Mouse (Mus musculus): ENCODE measurements around the gene Tecr. TPM values are rescaled to one million over a fixed set of nuclear protein-coding genes. Genes with fewer than 3 reads are reported as not detected.
"Not testable (repeated sequence)": the region's sequence is repeated elsewhere in the genome, so short reads cannot be mapped to it uniquely, and the experiment has no call there.

Tecr gene
- polyA plus RNA-seq, 1 experiment, result 913 TPM

GRCm38 (mm10) chr8:83616625-83617024 lies 8.9 kb upstream of the Tecr start:
- TF ChIP-seq POLR2A (IDR thresholded peaks at IDR 0.05; ENCODE audit: borderline replicate concordance, extremely low read depth, insufficient read depth, insufficient read length, poor library complexity, severe bottlenecking), result no peak
- no peak for TF ChIP-seq CTCF (IDR thresholded peaks at IDR 0.05; ENCODE audit: borderline replicate concordance, extremely low read depth, insufficient read depth, insufficient read length)
- no peak for DNase-seq (ENCODE audit: low read depth)

- DNase-seq (ENCODE audit: low read depth), result no peak
- TF ChIP-seq POLR2A (IDR thresholded peaks at IDR 0.05; ENCODE audit: borderline replicate concordance, extremely low read depth, insufficient read depth, insufficient read length, poor library complexity, severe bottlenecking) (no peak), CTCF (IDR thresholded peaks at IDR 0.05; ENCODE audit: borderline replicate concordance, extremely low read depth, insufficient read depth, insufficient read length) (no peak)
Measured at GRCm38 (mm10) chr8:83613695-83614094, 5.9 kb upstream of the Tecr start.

GRCm38 (mm10) chr8:83611921-83612320 lies 4.2 kb upstream of the Tecr start:
- DNase-seq (ENCODE audit: low read depth), result no peak
- TF ChIP-seq CTCF (IDR thresholded peaks at IDR 0.05; ENCODE audit: borderline replicate concordance, extremely low read depth, insufficient read depth, insufficient read length), result no peak
- TF ChIP-seq POLR2A (IDR thresholded peaks at IDR 0.05; ENCODE audit: borderline replicate concordance, extremely low read depth, insufficient read depth, insufficient read length, poor library complexity, severe bottlenecking), result no peak

- TF ChIP-seq CTCF (IDR thresholded peaks at IDR 0.05; ENCODE audit: borderline replicate concordance, extremely low read depth, insufficient read depth, insufficient read length) (no peak), POLR2A (IDR thresholded peaks at IDR 0.05; ENCODE audit: borderline replicate concordance, extremely low read depth, insufficient read depth, insufficient read length, poor library complexity, severe bottlenecking) (no peak)
- DNase-seq (ENCODE audit: low read depth), result no peak
Measured at GRCm38 (mm10) chr8:83609547-83610180, 1.9 kb upstream of the Tecr start.

- TF ChIP-seq CTCF (IDR thresholded peaks at IDR 0.05; ENCODE audit: borderline replicate concordance, extremely low read depth, insufficient read depth, insufficient read length) (no peak), POLR2A (IDR thresholded peaks at IDR 0.05; ENCODE audit: borderline replicate concordance, extremely low read depth, insufficient read depth, insufficient read length, poor library complexity, severe bottlenecking) (no peak)
- peak; percentile 15 for DNase-seq (ENCODE audit: low read depth)
Measured at GRCm38 (mm10) chr8:83609086-83609485, 1.3 kb upstream of the Tecr start.

GRCm38 (mm10) chr8:83608398-83608829 lies 643 bp upstream of the Tecr start:
- TF ChIP-seq CTCF (IDR thresholded peaks at IDR 0.05; ENCODE audit: borderline replicate concordance, extremely low read depth, insufficient read depth, insufficient read length), result no peak
- TF ChIP-seq POLR2A (IDR thresholded peaks at IDR 0.05; ENCODE audit: borderline replicate concordance, extremely low read depth, insufficient read depth, insufficient read length, poor library complexity, severe bottlenecking), result peak; percentile 5; the same call in 1 of the 2 replicates
- DNase-seq (ENCODE audit: low read depth), result peak; percentile 90

- DNase-seq (ENCODE audit: low read depth), result no peak
- TF ChIP-seq POLR2A (IDR thresholded peaks at IDR 0.05; ENCODE audit: borderline replicate concordance, extremely low read depth, insufficient read depth, insufficient read length, poor library complexity, severe bottlenecking), result no peak
- no peak for TF ChIP-seq CTCF (IDR thresholded peaks at IDR 0.05; ENCODE audit: borderline replicate concordance, extremely low read depth, insufficient read depth, insufficient read length)
Measured at GRCm38 (mm10) chr8:83602650-83603029, 5.1 kb downstream of the Tecr start.

GRCm38 (mm10) chr8:83599814-83600213 lies 8.0 kb downstream of the Tecr start:
- no peak for DNase-seq (ENCODE audit: low read depth)
- no peak for TF ChIP-seq CTCF (IDR thresholded peaks at IDR 0.05; ENCODE audit: borderline replicate concordance, extremely low read depth, insufficient read depth, insufficient read length)
- no peak for TF ChIP-seq POLR2A (IDR thresholded peaks at IDR 0.05; ENCODE audit: borderline replicate concordance, extremely low read depth, insufficient read depth, insufficient read length, poor library complexity, severe bottlenecking)

GRCm38 (mm10) chr8:83598146-83598545 lies 9.6 kb downstream of the Tecr start:
- DNase-seq (ENCODE audit: low read depth), result no peak
- TF ChIP-seq CTCF (IDR thresholded peaks at IDR 0.05; ENCODE audit: borderline replicate concordance, extremely low read depth, insufficient read depth, insufficient read length), result peak; percentile 33; the same call in 1 of the 2 replicates
- TF ChIP-seq POLR2A (IDR thresholded peaks at IDR 0.05; ENCODE audit: borderline replicate concordance, extremely low read depth, insufficient read depth, insufficient read length, poor library complexity, severe bottlenecking), result no peak

GRCm38 (mm10) chr8:83596369-83596768 lies 11.4 kb downstream of the Tecr start:
- peak; percentile 31; the same call in 1 of the 2 replicates for TF ChIP-seq CTCF (IDR thresholded peaks at IDR 0.05; ENCODE audit: borderline replicate concordance, extremely low read depth, insufficient read depth, insufficient read length)
- no peak for TF ChIP-seq POLR2A (IDR thresholded peaks at IDR 0.05; ENCODE audit: borderline replicate concordance, extremely low read depth, insufficient read depth, insufficient read length, poor library complexity, severe bottlenecking)
- DNase-seq (ENCODE audit: low read depth), result peak; percentile 39

GRCm38 (mm10) chr8:83595050-83595345 lies 12.8 kb downstream of the Tecr start:
- not testable (repeated sequence) for DNase-seq (ENCODE audit: low read depth)

GRCm38 (mm10) chr8:83594167-83595049 lies 13.4 kb downstream of the Tecr start:
- TF ChIP-seq CTCF (IDR thresholded peaks at IDR 0.05; ENCODE audit: borderline replicate concordance, extremely low read depth, insufficient read depth, insufficient read length) (no peak), POLR2A (IDR thresholded peaks at IDR 0.05; ENCODE audit: borderline replicate concordance, extremely low read depth, insufficient read depth, insufficient read length, poor library complexity, severe bottlenecking) (peak; percentile 70; the same call in 1 of the 2 replicates)
- peak; percentile 100 for DNase-seq (ENCODE audit: low read depth)

All from brain, embryonic 14.5 days (tissue).